Mouse (Mus musculus) heart, postnatal 10 days (tissue): Measurements from ENCODE around the gene Dennd4c. TPM values are rescaled to one million over a fixed set of nuclear protein-coding genes. Genes with fewer than 3 reads are reported as not detected.

Experiments used
- DNase-seq, 2 experiments: peaks; one replicate each; pipeline ENCODE4 v3.0.0; 2021
- intact Hi-C: fragments of 180-260 bp; cut with DNase I; formaldehyde crosslinking; loops from one replicate; pipeline ENCODE4 v1.15.1; 2025
- total RNA-seq, 2 experiments: library from RNA; stranded (reverse); gene quantifications; 2 replicates each; pipeline ENCODE4 v1.2.3; 2021

Dennd4c gene
- 10 to 100 TPM; 34.2 to 34.8 TPM for total RNA-seq

- intact Hi-C loops = no loop called here
- peak; percentile 97 for DNase-seq
Measured at GRCm38 (mm10) chr4:86748336-86749291, at the start of gene Dennd4c. Gene Dennd4c (plus strand): TSS chr4:86748555.

- no peak for DNase-seq
- intact Hi-C loops = loop anchor here (10.0 kb wide), 2 partner anchors 515 to 865 kb away; no protein-coding TSS in a partner anchor
Measured at GRCm38 (mm10) chr4:86699161-86699865, 49.0 kb upstream of the Dennd4c start.

- intact Hi-C loops = no loop called here
- DNase-seq = no peak
Measured at GRCm38 (mm10) chr4:86708801-86709200, 39.6 kb upstream of the Dennd4c start.

GRCm38 (mm10) chr4:86710034-86710650 is 38.2 kb upstream of the Dennd4c start:
- intact Hi-C loops = no loop called here
- DNase-seq = no peak

- DNase-seq = no peak
- intact Hi-C loops = no loop called here
Measured at GRCm38 (mm10) chr4:86710666-86711215, 37.6 kb upstream of the Dennd4c start.

- intact Hi-C loops = no loop called here
- peak; percentile 44 to 65 for DNase-seq
Measured at GRCm38 (mm10) chr4:86712751-86713195, 35.6 kb upstream of the Dennd4c start.

- no peak for DNase-seq
- intact Hi-C loops = no loop called here
Measured at GRCm38 (mm10) chr4:86713518-86713917, 34.8 kb upstream of the Dennd4c start.

- intact Hi-C loops = no loop called here
- peak; percentile 37 to 50 for DNase-seq
Measured at GRCm38 (mm10) chr4:86715341-86715740, 33.0 kb upstream of the Dennd4c start.

- peak in 1 of 2 experiments; percentile 21 for DNase-seq
- intact Hi-C loops = no loop called here
Measured at GRCm38 (mm10) chr4:86717176-86717575, 31.2 kb upstream of the Dennd4c start.

GRCm38 (mm10) chr4:86718878-86719577 is 29.3 kb upstream of the Dennd4c start:
- intact Hi-C loops = no loop called here
- DNase-seq = no peak

GRCm38 (mm10) chr4:86721856-86722358 is 26.4 kb upstream of the Dennd4c start:
- intact Hi-C loops = no loop called here
- no peak for DNase-seq

- intact Hi-C loops = no loop called here
Measured at GRCm38 (mm10) chr4:86725175-86725574, 23.2 kb upstream of the Dennd4c start.

GRCm38 (mm10) chr4:86726141-86726540 is 22.2 kb upstream of the Dennd4c start:
- DNase-seq = no peak
- intact Hi-C loops = no loop called here

More at GRCm38 (mm10) chr4:86725175-86725574, 23.2 kb upstream of the Dennd4c start:
- no peak for DNase-seq

GRCm38 (mm10) chr4:86729829-86730228 is 18.5 kb upstream of the Dennd4c start:
- intact Hi-C loops = no loop called here
- no peak for DNase-seq

- intact Hi-C loops = no loop called here
Measured at GRCm38 (mm10) chr4:86734088-86734841, 14.1 kb upstream of the Dennd4c start.

GRCm38 (mm10) chr4:86739308-86739993 is 8.9 kb upstream of the Dennd4c start:
- DNase-seq = peak in 1 of 2 experiments; percentile 17
- intact Hi-C loops = no loop called here

More at GRCm38 (mm10) chr4:86734088-86734841, 14.1 kb upstream of the Dennd4c start:
- no peak for DNase-seq

GRCm38 (mm10) chr4:86749361-86749841 is 1.0 kb downstream of the Dennd4c start:
- peak; percentile 33 to 34 for DNase-seq
- intact Hi-C loops = no loop called here

- DNase-seq = peak; percentile 20 to 23
- intact Hi-C loops = no loop called here
Measured at GRCm38 (mm10) chr4:86750346-86750945, 2.1 kb downstream of the Dennd4c start.
